Mouse (Mus musculus) C2C12 (cell line): ENCODE measurements around the gene Pnmt. TPM values are rescaled to one million over a fixed set of nuclear protein-coding genes. Genes with fewer than 3 reads are reported as not detected.

Source experiments
- H3K27me3 ChIP-seq: one replicate; pipeline ENCODE4 v1.6.1; 2011; ENCODE audit not compliant: control insufficient read depth, insufficient read depth, insufficient read length
- H3K36me3 ChIP-seq: one replicate; pipeline ENCODE4 v1.6.1; 2011; ENCODE audit not compliant: control insufficient read depth, insufficient read depth
- H3K4me3 ChIP-seq: one replicate; pipeline ENCODE4 v1.5.1; 2011; ENCODE audit warnings: mild to moderate bottlenecking, control low read depth; ENCODE audit not compliant: poor library complexity, insufficient read depth, severe bottlenecking
- H3K79me2 ChIP-seq: one replicate; pipeline ENCODE4 v1.6.1; 2011; ENCODE audit not compliant: control insufficient read depth, insufficient read depth
- H3K79me3 ChIP-seq: one replicate; pipeline ENCODE4 v1.6.1; 2011; ENCODE audit warnings: low read depth, control low read depth
- H3ac ChIP-seq: one replicate; pipeline ENCODE3; 2011; ENCODE audit warnings: low read depth; ENCODE audit not compliant: control insufficient read depth, insufficient read length
- CEBPB ChIP-seq: IDR thresholded peaks from one replicate; pipeline ENCODE4 v1.6.1; 2011; ENCODE audit warnings: low read depth, mild to moderate bottlenecking, control low read depth, moderate library complexity
- CTCF ChIP-seq: IDR thresholded peaks from one replicate; pipeline ENCODE4 v1.5.1; 2011; ENCODE audit not compliant: control insufficient read depth, insufficient read depth, insufficient read length
- FOSL1 ChIP-seq: IDR thresholded peaks from one replicate; pipeline ENCODE4 v1.8.0; 2011; ENCODE audit warnings: mild to moderate bottlenecking, low read length; ENCODE audit not compliant: poor library complexity, insufficient read depth, severe bottlenecking
- MAX ChIP-seq: IDR thresholded peaks from one replicate; pipeline ENCODE4 v1.6.1; 2011; ENCODE audit warnings: mild to moderate bottlenecking, control low read depth
- MYOD1 ChIP-seq: IDR thresholded peaks from one replicate; pipeline ENCODE4 v1.6.1; 2011; ENCODE audit warnings: low read depth; ENCODE audit not compliant: control insufficient read depth, insufficient read length
- MYOG ChIP-seq: IDR thresholded peaks from one replicate; pipeline ENCODE4 v1.6.1; 2011; ENCODE audit not compliant: control insufficient read depth, insufficient read length; ENCODE audit errors: extremely low read depth
- USF1 ChIP-seq: IDR thresholded peaks from one replicate; pipeline ENCODE4 v1.6.1; 2011; ENCODE audit warnings: low read depth, mild to moderate bottlenecking, control low read depth, moderate library complexity
- polyA plus RNA-seq: library from polyadenylated mRNA; unstranded; fragments of >200 nt; fragmentation: generic; extraction: Trizol; gene quantifications from one replicate; pipeline ENCODE4 v1.2.1, GENCODE M21; 2012; ENCODE audit warnings: missing spikeins

Gene Pnmt
- polyA plus RNA-seq, 1 experiment = 0.04 TPM

DNA sequence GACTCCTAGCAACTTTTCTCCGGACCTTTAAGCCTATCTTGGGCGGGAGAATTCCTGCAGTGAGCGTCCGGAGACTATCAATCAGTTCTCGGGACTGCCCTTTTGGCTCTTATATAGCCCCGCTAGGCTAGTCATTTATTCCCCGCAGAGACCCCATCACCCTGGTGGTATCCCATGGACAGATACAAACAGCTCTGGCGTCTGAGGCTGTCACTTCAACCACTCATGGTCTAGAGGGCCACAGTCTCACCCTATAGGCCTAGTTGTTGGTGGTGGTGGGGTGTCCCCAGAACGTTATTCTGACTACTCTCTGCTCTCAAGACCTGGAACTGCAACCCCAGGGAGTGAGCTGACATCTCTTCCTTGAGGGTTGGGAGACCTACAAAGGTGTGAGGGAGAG lies 36.9 kb upstream of the Pnmt start:
- Histone ChIP-seq H3K79me2 (no peaks in the 10 kb centered on the region), H3K4me3 (no peak overlapping the region), H3ac (no peak overlapping the region), H3K27me3 (peaks cover 71% of the 10 kb centered on the region), H3K79me3 (no peaks in the 10 kb centered on the region), H3K36me3 (no peaks in the 10 kb centered on the region)
- TF ChIP-seq CTCF = no peak
- no peak for TF ChIP-seq FOSL1
- no peak for TF ChIP-seq USF1
- TF ChIP-seq MAX = no peak
- TF ChIP-seq CEBPB = no peak
- no peak for TF ChIP-seq MYOD1
- TF ChIP-seq MYOG = no peak

DNA sequence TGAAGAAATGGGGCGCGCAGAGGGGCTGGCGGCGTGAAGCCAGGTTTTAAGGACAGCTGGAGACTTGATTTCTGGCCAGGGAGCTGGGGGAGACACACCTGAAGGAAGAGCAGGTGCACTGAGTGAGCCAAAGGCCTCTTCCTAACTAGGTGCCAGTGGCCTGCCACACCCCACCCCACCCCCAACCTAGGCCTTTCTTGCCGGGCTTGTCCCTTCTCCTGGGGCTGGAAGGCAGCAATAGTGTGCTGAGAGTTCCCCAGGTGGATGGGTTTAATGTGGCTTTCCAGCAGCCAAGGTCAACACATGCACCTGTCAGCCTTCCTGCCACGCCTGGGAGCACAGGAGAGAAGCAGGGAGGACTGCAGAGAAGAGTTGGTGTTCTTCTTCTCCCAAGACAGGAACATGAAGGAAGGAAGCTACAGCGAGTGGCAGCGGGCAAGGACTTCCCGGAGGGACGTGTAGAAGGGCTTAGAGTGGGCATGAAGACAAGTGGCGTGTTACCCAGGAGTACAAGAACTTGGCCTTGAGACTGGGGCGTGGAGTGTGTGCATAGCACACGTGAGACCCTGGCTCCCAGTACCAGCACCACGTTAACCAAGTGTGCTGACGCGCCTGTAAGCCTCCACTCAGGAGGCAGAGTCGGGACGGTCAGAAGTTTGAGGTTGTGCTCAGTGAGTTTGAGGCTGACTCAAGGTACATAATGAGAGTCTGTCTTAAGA lies 33.8 kb upstream of the Pnmt start:
- Histone ChIP-seq H3K79me2 (no peaks in the 10 kb centered on the region), H3ac (no peak overlapping the region), H3K27me3 (peaks cover 56% of the 10 kb centered on the region), H3K79me3 (no peaks in the 10 kb centered on the region), H3K4me3 (no peak overlapping the region), H3K36me3 (no peaks in the 10 kb centered on the region)
- TF ChIP-seq MYOG (no peak), CTCF (no peak), MYOD1 (no peak), USF1 (no peak), MAX (no peak), CEBPB (no peak), FOSL1 (no peak)

- Histone ChIP-seq H3ac (peak overlapping the region; percentile 9), H3K79me3 (peaks cover 3% of the 10 kb centered on the region), H3K4me3 (no peak overlapping the region), H3K27me3 (peaks cover 43% of the 10 kb centered on the region), H3K79me2 (peaks cover 5% of the 10 kb centered on the region), H3K36me3 (no peaks in the 10 kb centered on the region)
- no peak for TF ChIP-seq MYOG
- TF ChIP-seq CEBPB = no peak
- TF ChIP-seq MYOD1 = no peak
- no peak for TF ChIP-seq USF1
- no peak for TF ChIP-seq CTCF
- no peak for TF ChIP-seq FOSL1
- no peak for TF ChIP-seq MAX
Observed at GRCm38 (mm10) chr11:98353651-98354211, 32.5 kb upstream of the Pnmt start.

- peaks cover 36% of the 10 kb centered on the region for H3K27me3 ChIP-seq
- no peak overlapping the region for H3ac ChIP-seq
- H3K79me2 ChIP-seq = peaks cover 12% of the 10 kb centered on the region
Observed at GRCm38 (mm10) chr11:98354445-98354844, 31.8 kb upstream of the Pnmt start.

DNA sequence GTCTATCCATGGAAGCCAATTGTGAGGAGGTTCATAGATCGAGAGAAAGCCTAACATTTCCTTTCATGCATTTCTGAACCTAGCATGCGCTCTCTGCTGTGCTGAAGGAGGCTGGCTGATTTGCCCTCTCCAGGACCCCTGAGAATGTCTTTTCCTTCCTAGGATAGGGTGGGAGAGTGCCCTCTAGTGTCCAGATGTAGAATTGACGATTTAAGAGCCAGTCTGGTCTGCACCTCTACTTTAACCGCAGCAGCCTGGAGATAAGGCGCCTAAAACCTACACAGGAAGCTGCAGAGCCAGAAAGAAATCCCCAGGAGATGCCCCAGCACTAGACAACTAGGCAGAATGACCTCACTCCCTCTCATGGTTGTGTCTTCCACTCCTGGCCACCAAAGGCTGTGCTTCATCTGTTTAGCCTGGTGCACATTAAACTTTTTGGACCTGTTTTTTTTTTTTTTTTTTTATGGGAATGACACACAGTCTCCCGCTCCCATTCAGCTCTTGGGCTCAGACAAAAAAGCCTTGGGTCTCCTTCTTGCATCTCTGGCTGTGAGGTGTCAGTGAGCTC lies 30.4 kb upstream of the Pnmt start:
- H3K27me3 ChIP-seq = peaks cover 22% of the 10 kb centered on the region
- H3K36me3 ChIP-seq = no peaks in the 10 kb centered on the region
- H3K4me3 ChIP-seq = no peak overlapping the region
- no peak overlapping the region for H3ac ChIP-seq
- peaks cover 26% of the 10 kb centered on the region for H3K79me2 ChIP-seq
- TF ChIP-seq CTCF (peak; percentile 35), USF1 (no peak)
- peaks cover 19% of the 10 kb centered on the region for H3K79me3 ChIP-seq

More at GRCm38 (mm10) chr11:98354445-98354844, 31.8 kb upstream of the Pnmt start:
- H3K79me3 ChIP-seq = peaks cover 10% of the 10 kb centered on the region
- TF ChIP-seq USF1 = no peak
- TF ChIP-seq FOSL1 = no peak
- TF ChIP-seq MYOD1 = no peak
- TF ChIP-seq CTCF = no peak
- TF ChIP-seq MAX = no peak
- TF ChIP-seq CEBPB = no peak
- TF ChIP-seq MYOG = no peak
- H3K4me3 ChIP-seq = no peak overlapping the region
- no peaks in the 10 kb centered on the region for H3K36me3 ChIP-seq
